Mouse (Mus musculus): ENCODE data around the gene Olfr177.

- TF ChIP-seq CTCF (IDR thresholded peaks at IDR 0.05; ENCODE audit: control insufficient read depth, insufficient read depth, insufficient replicate concordance, low read depth, low read length) (no peak), POLR2A (IDR thresholded peaks at IDR 0.05; ENCODE audit: control insufficient read depth, low read depth, low read length) (no peak)
Observed at GRCm38 (mm10) chr16:58861479-58861878, 13.1 kb downstream of the Olfr177 start.

Data from testis, adult 2 months (tissue).